Mouse (Mus musculus): Measurements from ENCODE around the gene Smarcd1.

- no peak for TF ChIP-seq CTCF (IDR thresholded peaks at IDR 0.05; ENCODE audit: low read depth)
- no peak for TF ChIP-seq EP300 (optimal IDR thresholded peaks at IDR 0.05)
These were observed 3.3 kb upstream of the Smarcd1 start for GRCm38 (mm10) chr15:99698533-99699085.
